Mouse (Mus musculus) adrenal gland, postnatal 25 days (tissue): ENCODE data around the gene Ttc17. TPM values are rescaled to one million over a fixed set of nuclear protein-coding genes. Genes with fewer than 3 reads are reported as not detected.

Experiments used
- DNase-seq: peaks from one replicate; pipeline ENCODE4 v3.0.0; 2021; ENCODE audit warnings: mixed read lengths
- total RNA-seq: library from RNA; stranded (reverse); gene quantifications from 2 replicates; pipeline ENCODE4 v1.2.3, GENCODE M21; 2021

Gene Ttc17
- total RNA-seq, 1 experiment from 2014 or later, result 39.5 TPM

DNA sequence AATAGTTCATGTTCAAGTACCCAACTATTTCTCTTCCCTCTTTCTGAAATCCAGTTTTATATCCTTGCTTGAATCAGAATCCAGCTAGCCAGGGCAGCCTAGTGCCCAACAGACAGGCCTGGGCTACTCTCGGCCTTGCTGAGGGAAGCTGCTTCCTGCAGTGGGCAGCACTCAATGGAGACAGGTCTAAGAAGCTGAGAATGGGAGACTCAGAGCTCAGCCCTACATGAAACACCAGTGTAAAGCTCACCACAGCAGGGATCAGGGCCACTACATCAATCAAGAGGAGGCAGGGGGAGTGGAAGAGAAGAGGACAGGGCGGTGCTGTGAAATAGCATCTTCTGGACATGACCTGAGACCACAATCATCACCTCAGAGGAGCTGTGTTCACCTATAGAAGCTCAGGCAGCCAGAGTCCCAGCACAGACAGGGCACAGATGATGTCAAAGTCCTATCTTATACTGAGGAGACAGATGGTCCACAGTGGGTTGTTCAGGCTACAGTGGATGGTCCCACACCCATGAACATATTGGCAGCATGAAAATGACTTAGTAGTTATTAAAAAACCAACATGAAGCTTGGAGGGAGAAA, 25.3 kb downstream of the Ttc17 start:
- DNase-seq, result no peak

DNA sequence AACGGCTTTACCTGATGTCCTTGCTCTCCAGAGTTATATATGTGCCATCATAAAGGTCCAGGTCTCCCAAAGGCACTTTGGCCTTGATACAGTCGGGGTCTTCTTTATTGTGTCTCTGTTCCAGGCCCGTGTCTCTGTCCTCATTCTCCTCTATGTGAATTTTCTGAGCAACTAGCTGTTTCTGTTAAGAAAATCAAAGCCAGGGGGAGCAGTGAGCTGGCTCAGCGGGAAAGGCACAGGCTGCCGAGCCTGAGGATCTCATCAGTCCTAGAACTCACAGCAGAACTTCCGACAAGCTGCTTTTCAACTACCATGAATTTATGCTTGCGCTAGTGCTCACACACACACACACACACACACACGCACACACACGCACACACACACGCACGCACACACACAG, 27.8 kb downstream of the Ttc17 start:
- DNase-seq, result no peak

DNA sequence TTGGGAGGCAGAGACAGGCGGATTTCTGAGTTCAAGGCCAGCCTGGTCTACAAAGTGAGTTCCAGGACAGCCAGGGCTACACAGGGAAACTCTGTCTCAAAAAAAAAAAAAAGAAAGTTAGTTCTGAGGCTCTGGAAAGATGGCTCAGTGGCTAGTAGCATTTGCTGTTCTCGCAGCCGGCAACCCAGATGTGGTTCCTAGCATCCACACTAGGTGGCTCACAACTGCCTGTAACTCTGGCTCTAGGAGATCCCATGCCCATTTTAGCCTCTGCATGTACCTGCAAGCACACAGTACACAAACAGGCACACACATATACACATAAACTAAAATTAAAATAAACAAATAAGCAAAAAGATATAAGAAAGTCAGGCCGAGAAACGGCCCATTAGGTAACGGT, 35.4 kb downstream of the Ttc17 start:
- peak; percentile 19 for DNase-seq

DNA sequence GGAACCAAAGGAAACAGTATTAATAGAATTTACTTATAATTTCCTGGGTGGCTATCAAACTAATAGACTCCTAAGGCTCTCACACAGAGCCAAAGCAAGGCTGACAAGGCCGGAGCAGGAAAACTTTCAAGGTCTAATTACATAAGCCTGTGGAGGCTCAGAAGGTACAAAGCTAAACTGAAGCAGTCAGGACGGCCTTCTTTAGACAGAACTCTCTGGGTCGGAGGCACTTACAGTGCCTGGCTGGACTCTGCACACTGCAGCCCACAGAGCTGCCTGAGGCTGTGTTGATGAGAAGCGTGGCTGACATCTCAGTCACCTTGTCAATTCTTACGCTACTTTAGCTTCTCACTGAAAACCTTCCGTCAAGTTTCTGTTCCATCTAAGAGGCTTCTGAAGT, 42.7 kb downstream of the Ttc17 start:
- DNase-seq, result no peak

DNA sequence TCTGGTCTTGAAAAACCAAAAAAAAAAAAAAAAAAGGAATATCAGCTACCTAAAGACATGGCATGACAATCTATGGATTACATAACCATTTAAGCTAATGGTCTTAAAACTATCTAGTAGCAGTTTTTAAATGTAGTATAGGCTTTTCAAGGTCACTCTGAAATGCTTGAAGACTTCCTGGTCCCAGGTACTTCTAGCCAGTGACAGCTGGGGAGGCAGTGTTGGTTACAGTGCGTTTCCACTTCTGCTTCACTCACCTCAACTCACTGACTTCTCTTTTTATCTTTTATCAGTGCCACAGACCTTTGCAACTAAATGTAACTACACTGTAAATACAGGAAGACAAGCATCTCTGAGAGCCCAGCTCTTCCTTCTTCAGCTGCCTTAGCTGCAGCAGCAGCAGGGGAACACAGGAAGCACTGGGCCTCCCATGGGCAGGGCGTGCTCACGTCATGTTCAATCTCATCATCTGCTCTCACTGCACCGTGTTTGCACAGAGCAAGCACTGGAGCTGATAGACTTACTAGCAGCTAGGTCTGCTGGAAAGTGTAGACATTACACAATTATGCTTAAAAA, 46.0 kb downstream of the Ttc17 start:
- DNase-seq, result no peak

DNA sequence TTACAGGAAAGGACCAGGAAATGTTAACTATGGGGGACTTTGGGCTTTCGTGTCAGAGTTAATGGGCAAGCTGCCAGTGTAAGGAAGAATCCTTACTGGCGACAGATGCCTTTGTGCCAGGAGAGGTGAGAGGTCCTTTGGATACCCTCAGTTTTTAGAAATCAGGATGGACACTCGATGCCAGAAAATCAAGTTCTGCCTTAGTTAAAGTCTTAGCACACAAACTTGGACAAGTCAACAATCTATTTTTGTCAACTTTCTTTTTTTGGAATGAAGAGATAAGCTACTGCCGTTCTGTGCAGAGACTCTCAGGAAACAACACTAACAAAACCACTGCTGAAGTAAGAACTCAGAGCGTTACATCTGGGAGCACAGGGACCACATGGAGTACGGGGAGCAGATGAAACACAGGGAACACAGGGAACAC, 58.3 kb downstream of the Ttc17 start:
- DNase-seq, result no peak

DNA sequence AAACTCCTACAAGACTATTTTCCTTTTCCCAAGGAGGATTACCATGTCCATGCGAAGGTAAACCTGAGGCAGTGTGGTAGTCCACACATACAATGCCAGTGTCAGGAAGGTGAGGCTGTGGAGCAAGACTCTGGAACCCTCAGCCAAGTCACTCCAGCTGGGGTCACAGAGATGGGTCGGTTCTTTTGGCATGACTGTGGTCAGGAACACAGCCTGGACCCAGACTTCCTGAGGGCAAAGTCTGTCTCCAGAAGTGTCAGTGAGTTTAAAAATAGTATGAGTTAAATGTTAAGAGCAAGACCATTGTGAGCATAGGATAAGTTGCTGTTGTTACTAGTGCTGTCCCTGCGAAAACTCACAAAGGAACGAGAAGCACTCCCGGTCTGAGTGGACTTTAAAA, 59.7 kb downstream of the Ttc17 start:
- no peak for DNase-seq

DNA sequence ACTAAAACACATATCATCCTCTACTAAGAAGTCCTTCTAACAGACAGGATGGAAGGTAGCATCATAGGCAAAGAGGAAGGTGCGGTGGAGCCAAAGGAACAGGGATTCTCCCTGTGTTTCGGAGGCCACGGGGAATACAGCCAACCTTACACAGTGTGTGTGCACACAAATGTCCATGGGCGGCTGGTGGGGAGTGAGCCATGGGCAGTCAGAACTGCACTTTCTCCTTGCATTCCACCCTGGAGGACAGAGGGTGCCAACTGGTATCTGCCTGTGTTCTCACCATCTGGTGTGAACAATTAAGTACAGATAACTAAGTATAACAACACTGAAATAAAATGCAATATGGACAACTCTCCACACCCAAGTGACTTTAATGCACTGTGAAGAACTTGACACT, 61.9 kb downstream of the Ttc17 start:
- no peak for DNase-seq

DNA sequence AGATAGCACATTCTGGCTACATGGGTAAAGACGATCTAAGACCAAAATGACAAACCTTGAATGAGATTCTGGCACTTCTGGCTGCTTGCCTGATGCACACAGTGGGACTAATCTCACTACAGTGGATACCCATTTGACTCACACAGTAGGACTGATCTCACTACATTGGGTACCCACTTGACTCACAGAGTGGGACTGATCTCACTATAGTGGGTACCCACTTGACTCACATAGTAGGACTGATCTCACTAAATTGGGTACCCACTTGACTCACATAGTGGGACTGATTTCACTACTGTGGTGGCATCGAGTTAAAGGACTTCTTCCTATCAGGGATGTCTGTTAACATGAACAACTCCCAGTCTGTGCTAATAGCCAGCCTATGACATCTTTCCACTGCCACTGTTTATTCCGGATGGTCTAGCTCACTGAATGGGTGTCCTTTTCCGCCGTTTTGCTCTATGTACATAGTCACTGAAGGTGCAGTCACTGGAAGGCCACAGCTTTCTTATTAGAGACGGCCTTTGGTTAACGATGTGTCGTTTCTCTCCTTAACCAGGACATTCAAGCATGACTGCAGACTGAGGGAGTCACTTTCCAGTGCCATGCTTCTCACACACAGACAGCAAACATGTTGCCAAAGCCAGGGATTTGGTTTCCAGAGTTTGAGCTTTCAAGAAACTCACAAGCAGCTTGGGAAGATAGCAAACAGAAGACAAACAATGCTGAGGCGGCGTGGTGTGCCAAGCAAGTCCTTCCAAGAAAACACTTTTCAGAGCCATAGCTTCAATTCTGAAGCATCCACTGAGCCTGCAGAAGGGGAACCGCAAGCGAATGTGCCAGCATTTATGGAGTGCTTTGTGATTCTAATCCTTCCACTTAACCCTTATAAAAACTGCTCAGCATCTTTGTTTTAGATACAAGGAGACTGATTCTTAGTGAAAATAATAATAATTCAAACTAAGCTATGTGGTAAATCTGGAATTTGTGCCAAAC, 62.9 kb downstream of the Ttc17 start:
- no peak for DNase-seq

DNA sequence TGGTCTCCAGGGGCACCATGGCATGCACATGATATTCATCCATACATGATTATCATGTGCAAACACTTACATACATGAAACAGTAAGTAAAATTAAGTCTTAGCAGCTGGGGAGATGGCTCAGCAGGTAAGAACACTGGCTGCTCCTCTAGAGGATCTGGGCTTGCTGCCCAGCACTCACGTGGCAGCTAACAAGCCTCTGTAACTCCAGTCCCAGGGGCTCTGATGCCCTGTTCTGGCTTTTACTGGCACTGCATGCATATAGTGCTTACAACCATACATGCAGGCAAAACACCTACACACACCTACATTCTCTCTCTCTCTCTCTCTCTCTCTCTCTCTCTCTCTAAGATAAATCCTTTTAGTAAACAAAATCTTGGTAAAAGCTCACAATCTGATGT, 65.7 kb downstream of the Ttc17 start:
- no peak for DNase-seq

DNA sequence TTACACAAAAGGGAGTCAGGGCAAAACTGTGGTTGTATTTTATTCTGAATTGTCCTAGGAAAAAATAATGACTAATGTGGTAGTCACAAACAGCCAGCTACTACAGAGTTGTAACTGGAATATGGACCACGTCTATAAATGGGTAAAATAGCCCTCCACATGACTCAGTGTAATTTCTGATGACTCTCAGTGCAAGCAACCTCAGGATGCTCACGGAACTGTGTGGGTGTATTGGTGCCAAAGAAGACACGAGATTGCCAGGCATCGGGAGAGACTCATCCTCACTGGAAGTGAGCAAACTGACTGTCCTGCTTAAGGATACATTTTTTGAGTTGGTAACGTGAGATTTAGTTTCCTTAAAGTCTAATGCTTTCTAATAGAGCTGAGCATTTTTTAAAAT, 67.0 kb downstream of the Ttc17 start:
- DNase-seq, result no peak

DNA sequence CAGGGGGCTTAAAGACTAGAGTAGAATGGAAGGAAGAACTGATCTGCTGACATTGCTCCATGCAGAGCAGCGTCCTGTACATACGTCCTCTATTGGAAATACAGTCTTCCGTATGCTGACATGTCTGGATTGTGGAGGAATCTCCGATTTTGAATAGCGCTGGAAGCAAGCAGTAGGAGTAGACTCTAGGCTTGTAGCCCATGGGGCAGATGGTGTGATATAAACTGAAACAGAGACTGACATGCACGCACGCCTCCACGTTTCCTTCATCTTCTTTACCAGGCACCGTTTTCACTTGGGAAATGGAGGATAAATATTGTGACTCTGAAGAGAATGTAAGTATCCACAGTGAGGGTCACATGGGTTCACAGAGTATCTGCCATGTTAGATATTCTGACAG, 70.2 kb downstream of the Ttc17 start:
- no peak for DNase-seq

DNA sequence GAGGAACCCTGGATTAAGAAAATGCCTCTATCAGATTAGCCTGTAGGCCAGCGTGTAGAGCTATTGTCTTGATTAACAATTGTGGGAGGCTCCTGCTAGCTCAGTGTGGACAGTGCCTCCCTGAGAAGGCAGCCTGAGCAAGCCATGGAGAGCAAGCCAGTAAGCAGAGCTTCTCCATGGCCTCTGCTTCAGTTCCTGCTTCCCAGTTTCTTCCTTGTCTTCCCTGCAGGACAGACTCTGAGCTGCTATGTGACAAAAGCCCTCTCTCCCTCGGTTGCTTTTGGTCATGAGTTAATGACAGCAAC, 71.8 kb downstream of the Ttc17 start:
- DNase-seq, result no peak

DNA sequence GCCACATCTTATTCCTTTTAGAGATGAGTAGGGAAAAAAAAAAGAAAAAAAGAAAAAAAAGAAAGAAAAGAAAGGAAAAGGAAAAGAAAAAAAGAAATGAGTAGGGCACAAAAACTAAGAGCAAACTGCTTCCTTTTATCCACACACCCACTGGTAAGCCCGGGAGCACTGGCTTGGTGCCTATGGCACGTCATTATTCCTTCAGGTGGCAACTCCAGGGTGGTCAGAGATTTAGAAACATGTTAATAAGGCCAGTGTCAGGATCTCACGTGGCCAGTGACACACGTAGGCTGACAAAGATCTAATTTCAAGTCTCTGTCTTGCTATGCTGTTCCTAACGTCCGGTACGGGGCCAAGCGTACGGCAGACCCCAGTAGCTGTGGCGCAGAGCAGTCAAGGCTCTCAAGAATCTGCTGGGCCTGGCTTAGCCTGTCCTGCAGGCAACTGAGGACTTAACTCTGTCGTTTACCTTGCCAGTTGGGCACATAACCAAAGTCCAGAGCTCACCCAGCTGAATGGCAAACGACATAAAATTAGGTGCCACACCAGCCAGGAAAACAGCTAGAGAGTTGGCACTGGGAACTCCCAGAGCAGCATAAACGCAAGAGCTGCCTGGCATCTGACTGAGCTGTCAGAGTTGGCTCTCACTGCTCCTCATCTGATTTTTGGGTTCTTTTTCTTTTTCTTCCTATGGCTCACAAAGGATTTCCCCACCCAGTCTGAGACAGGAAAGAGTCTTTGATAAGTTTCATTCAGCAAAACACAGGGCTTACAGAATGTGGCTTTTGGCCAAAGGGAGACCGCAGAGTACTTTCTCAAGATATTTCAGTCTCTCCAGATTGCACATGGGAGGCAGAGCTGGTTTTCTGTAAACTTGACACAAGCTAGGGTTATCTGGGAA, 72.4 kb downstream of the Ttc17 start:
- DNase-seq, result peak; percentile 4

DNA sequence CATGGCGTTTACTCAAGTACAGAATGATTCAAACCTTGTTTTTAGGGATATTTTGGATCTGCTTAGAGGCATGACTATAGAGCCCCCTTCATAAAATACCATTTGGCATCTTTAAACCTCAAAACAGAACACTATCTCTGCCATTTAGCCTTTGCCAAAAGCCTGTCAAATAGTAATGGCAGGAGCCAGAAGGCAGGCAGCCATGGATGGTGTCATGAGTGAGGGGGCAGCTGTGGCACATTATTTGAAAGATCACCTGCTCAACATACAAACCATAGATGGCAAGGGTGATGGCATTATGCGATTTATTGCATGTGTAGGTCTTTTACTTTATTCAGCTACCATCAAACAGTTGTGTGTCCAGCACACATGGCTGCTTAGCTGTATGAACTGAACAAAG, 73.4 kb downstream of the Ttc17 start:
- no peak for DNase-seq

DNA sequence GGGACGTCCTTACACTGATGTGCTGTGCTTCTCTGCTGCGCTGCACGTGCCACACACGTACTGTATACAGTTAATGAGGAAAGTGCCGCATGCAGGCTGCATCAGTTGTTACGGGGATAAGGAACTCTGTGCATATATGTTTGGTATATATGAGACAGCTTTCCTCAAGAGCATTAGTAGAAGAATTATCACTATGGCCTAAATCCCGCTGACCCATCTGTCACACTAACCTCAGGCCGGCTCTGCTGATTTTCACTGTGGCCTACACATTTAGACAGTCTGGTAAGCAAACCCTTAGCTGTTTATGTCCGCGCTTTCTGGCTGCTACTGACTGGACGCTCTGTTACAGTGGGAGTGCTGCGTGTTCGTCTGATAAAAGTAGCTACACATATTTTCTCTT, 77.2 kb downstream of the Ttc17 start:
- no peak for DNase-seq

DNA sequence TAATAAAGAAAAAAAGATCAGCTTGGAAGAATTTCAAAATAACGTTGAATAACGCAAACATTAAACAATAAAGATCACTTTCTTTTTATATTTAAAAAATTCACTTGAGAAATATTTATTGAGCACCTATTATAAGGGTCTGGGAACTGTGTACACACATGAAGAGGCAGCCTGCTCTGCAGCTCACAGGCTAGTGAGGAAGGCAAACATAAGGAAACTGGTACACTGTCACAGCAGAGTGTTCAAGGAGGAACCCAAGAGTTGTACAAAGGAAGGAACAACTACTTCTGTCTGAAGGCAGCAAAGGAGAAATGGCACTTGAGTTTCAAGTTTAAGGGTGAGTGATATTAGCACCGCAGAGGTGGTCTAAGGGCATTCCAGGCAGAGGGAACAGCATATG, 78.7 kb downstream of the Ttc17 start:
- no peak for DNase-seq

DNA sequence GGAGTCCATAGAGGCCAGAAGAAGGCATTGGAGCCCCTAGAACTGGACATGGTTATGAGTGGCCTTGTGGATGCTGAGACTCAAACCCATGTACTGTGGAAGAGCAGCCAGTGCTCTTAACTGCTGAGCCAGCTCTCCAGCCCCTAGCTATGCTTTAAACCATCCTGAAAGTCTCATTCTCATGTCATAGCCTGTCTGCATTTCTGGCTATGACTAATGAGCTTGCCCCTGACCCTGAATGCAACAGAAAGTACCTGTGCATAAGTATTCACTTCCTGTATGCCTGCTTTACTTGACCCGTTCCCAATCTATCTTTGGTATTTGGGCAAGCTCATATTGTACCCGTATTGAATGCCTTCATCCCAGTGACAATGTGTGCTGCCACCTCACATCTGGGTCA, 86.7 kb downstream of the Ttc17 start:
- no peak for DNase-seq

DNA sequence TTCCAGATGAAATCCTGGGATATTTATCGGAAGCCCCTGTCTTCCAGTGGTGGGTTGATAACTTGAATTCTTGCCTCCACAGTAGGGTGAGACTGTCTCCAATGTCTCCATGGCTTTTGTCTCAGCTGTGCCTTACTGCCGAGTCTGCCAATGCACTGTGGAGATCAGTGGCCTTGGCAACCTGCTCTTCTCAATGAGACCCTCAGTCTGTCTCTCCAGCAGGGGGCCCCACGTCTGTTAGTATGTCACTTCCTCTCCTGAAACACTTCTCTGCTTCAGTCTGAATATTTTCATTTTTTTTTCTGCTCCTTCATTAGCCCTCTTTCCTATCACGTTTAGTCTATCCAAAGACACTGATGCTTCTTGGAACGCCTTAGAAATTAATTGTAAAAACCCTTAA, 90.0 kb downstream of the Ttc17 start:
- no peak for DNase-seq

DNA sequence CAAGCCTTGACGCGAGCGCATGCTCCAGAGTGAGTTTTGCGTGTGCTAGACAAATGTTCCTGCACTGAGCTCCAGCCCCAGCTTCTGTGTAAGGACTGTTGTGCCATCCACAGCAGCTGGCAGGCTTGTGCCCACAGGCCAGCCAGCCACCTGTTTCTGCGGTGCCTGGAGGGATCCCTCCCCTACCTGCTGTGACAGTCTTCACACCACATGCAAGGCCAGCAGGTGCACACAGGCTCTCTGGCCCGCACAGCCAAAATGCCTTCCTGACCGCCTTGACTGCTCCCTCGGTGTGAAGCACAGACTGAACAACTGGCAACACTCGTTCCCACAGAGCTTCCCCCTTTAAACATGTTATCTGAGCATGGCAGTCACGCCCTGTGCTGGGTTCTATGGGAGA, 102.5 kb downstream of the Ttc17 start:
- DNase-seq, result no peak

DNA sequence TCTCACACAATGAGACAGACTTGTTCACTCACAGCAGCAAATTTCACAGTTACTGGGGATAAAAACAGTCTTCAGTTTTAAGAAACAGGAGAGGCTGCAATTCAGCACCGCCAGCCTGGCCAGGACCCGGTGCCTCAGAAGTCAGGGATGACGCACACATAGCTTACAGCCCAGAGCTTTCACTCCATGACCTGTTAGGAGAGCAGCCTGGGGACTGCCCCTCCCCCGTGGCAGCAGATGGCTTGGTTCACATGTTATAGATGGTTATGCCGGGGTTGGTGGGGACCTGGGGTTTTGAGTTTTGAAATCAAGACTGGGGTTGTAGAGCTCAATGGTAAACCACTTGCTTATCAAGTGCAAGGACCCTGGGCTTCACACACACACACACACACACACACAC, 104.1 kb downstream of the Ttc17 start:
- no peak for DNase-seq

DNA sequence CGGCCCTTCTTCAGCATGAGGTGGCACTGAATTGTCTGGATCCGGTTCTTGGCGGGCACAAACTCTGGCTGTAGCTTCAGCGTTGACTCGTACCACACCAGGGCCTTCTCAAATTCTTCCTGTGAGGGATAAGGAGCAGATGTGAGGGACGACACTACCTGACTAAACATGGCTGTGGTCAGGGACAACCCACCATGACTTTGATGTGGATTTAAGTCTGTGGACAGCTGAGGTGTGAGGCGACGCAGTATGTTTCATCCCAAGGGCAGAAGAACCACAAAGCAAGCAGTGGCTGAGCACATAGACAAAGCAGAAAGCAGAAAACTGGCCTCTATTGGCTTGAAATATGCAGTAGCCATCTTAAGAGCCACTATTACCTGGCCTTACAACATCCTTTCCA, 104.7 kb downstream of the Ttc17 start:
- no peak for DNase-seq

DNA sequence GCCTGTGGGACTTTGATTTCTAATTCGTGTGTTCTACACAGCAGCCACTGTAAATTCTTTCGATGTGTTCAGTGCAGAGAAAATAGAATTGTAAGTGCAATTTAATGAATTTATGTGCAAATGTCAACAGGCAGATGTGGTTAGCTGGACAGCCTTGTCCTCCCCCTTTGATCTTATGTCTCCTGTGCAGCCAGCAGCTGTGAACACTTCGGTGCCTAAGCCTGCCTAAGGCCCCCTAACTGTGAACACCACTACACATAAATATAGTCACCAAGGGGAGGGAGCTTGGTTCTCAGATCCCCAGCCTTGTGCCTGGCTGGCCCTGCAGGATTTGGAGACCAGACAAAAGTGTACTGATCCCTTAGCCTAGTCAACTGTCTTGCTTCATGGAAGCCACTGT, 109.0 kb downstream of the Ttc17 start:
- DNase-seq, result no peak
